Mouse (Mus musculus) ES-E14 (cell line): ENCODE results near the gene Palb2.

Experiments used
- CHD2 ChIP-seq: IDR thresholded peaks from 2 replicates; pipeline ENCODE4 v1.6.1; 2014; ENCODE audit warnings: mild to moderate bottlenecking, low read depth, low read length, inconsistent platforms
- HCFC1 ChIP-seq: IDR thresholded peaks from 2 replicates; pipeline ENCODE4 v1.6.1; 2012; ENCODE audit warnings: low read length, inconsistent platforms, borderline replicate concordance; ENCODE audit not compliant: insufficient read depth
- MAFK ChIP-seq: IDR thresholded peaks from 2 replicates; pipeline ENCODE4 v1.6.1; 2014; ENCODE audit warnings: mild to moderate bottlenecking, low read depth, low read length, inconsistent platforms; ENCODE audit not compliant: insufficient read depth
- ZC3H11A ChIP-seq: IDR thresholded peaks from 2 replicates; pipeline ENCODE4 v1.6.1; 2012; ENCODE audit warnings: low read depth, mild to moderate bottlenecking, inconsistent platforms, low read length, borderline replicate concordance

GRCm38 (mm10) chr7:122132497-122133337, at the start of gene Palb2, which contains the start of gene Dctn5:
- no peak for TF ChIP-seq ZC3H11A
- TF ChIP-seq CHD2: peak; percentile 71; the same call in 1 of the 2 replicates
- TF ChIP-seq HCFC1: peak; percentile 90
- TF ChIP-seq MAFK: no peak
